Comparison of ENCODE assay signal across 11 mouse cellular contexts in the genomic region with DNA sequence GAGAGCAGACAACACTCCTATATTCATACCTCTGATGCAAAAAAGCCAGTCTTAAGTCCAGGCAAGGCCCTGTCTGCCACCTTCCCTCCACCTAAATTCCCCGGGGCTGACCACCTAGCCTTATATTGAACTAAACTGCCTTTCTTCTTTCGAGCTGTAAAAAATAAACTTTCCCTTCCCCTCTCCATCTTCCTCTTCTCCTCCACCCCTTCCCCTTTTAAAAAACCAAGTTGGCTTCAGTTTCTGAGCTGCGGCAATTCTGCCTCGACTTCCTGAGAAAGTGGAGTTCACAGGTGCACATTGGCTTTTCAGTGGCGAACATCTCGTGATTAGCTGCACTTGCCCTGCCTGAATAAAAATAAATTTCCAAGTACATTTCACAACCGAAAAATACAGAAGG. TPM values are rescaled to one million over a fixed set of nuclear protein-coding genes. Genes with fewer than 3 reads are reported as not detected.
DNase-seq lines count a peak whose midpoint lies in the region; ATAC-seq and TF ChIP-seq lines count a peak whose summit lies in the region.
"Had no signal": no experiment of that assay in that cellular context is flagged by ENCODE, and none has a peak within 500 bp of the region (broad histone marks: within the 10 kb centered on the region; RNA-seq: fewer than 3 reads in every experiment).

No protein-coding gene starts in this region.

- no peak for TF ChIP-seq CTCF in intestine, postnatal 0 days (IDR thresholded peaks at IDR 0.05; ENCODE audit: low read depth)

- peak overlapping the region; percentile 47; the same call in 1 of the 2 replicates for H3K4me2 ChIP-seq in embryonic facial prominence, embryonic 12.5 days (replicated peaks)
- H3K4me2 ChIP-seq in neural tube, embryonic 13.5 days = 0 out of 2 replicates have a peak overlapping the region, but pooled peaks have one; percentile 35
- peak overlapping the region; percentile 57; the same call in 1 of the 2 replicates for H3K4me2 ChIP-seq in limb, embryonic 14.5 days (replicated peaks; ENCODE audit: low read depth, low read length, severe bottlenecking)
- no peak overlapping the region for H3K4me2 ChIP-seq in intestine, postnatal 0 days (replicated peaks; ENCODE audit: low read depth)

- TF ChIP-seq POLR2A in limb, embryonic 14.5 days (IDR thresholded peaks at IDR 0.05; ENCODE audit: borderline replicate concordance, extremely low read depth, insufficient read depth, insufficient read length) = no peak

- H3K9me3 ChIP-seq in embryonic facial prominence, embryonic 12.5 days = no peaks in the 10 kb centered on the region
- H3K9me3 ChIP-seq in embryonic facial prominence, embryonic 10.5 days = no peaks in the 10 kb centered on the region
- H3K9me3 ChIP-seq in neural tube, embryonic 13.5 days = no peaks in the 10 kb centered on the region
- no peaks in the 10 kb centered on the region for H3K9me3 ChIP-seq in limb, embryonic 14.5 days (ENCODE audit: control insufficient read depth, low read length)
- H3K9me3 ChIP-seq in intestine, postnatal 0 days (ENCODE audit: control insufficient read depth) = no peaks in the 10 kb centered on the region

- WGBS in embryonic facial prominence, embryonic 12.5 days = 64% methylated on average over 7 of the region's 7 CpGs
- WGBS in embryonic facial prominence, embryonic 10.5 days = 71% methylated on average over 7 of the region's 7 CpGs
- WGBS in neural tube, embryonic 13.5 days = 68% methylated on average over 7 of the region's 7 CpGs
- 58% methylated on average over 7 of the region's 7 CpGs for WGBS in limb, embryonic 14.5 days
- WGBS in intestine, postnatal 0 days = 64% methylated on average over 7 of the region's 7 CpGs

- no peaks in the 10 kb centered on the region for H3K36me3 ChIP-seq in embryonic facial prominence, embryonic 12.5 days
- no peaks in the 10 kb centered on the region for H3K36me3 ChIP-seq in embryonic facial prominence, embryonic 10.5 days (replicated peaks)
- H3K36me3 ChIP-seq in neural tube, embryonic 13.5 days = no peaks in the 10 kb centered on the region
- no peaks in the 10 kb centered on the region for H3K36me3 ChIP-seq in limb, embryonic 14.5 days (ENCODE audit: control insufficient read depth, insufficient read depth, low read length)
- H3K36me3 ChIP-seq in intestine, postnatal 0 days (ENCODE audit: control insufficient read depth, insufficient read depth) = no peaks in the 10 kb centered on the region

- DNase-seq in embryonic facial prominence, embryonic 10.5 days (ENCODE audit: low spot score) = no peak
- no peak for DNase-seq in neural tube, embryonic 10.5 days (ENCODE audit: extremely low spot score, low spot score)
- DNase-seq in limb, embryonic 14.5 days (ENCODE audit: low spot score) = no peak
- DNase-seq in cerebellum, adult 8-10 months = no peak

- H3K27ac ChIP-seq in embryonic facial prominence, embryonic 12.5 days = no peak overlapping the region
- no peak overlapping the region for H3K27ac ChIP-seq in embryonic facial prominence, embryonic 10.5 days (replicated peaks)
- no peak overlapping the region for H3K27ac ChIP-seq in neural tube, embryonic 13.5 days (replicated peaks)
- no peak overlapping the region for H3K27ac ChIP-seq in limb, embryonic 14.5 days (replicated peaks; ENCODE audit: low read depth, low read length)
- no peak overlapping the region for H3K27ac ChIP-seq in intestine, postnatal 0 days (ENCODE audit: low read depth, low read length)
- H3K27ac ChIP-seq: heart, adult 2 months; hindbrain, embryonic 14.5 days; kidney, postnatal 0 days had no signal

- no peak overlapping the region for H3K4me3 ChIP-seq in embryonic facial prominence, embryonic 12.5 days
- no peak overlapping the region for H3K4me3 ChIP-seq in embryonic facial prominence, embryonic 10.5 days
- no peak overlapping the region for H3K4me3 ChIP-seq in neural tube, embryonic 13.5 days
- no peak overlapping the region for H3K4me3 ChIP-seq in limb, embryonic 14.5 days (replicated peaks; ENCODE audit: low read length)
- H3K4me3 ChIP-seq in intestine, postnatal 0 days (ENCODE audit: low read depth, low read length) = no peak overlapping the region

- no peak for ATAC-seq in embryonic facial prominence, embryonic 12.5 days (ENCODE audit: insufficient number of reproducible peaks, insufficient read depth, low FRiP score, low TSS enrichment)
- ATAC-seq in neural tube, embryonic 13.5 days (ENCODE audit: low read depth) = no peak
- ATAC-seq in limb, embryonic 14.5 days (ENCODE audit: low FRiP score, low read depth) = no peak
- ATAC-seq in erythroid progenitor cell, adult 5-6 weeks (replicated peaks; ENCODE audit: low FRiP score, poor library complexity, severe bottlenecking) = no peak
- ATAC-seq in intestine, postnatal 0 days = no peak

- H3K27me3 ChIP-seq in embryonic facial prominence, embryonic 12.5 days = no peaks in the 10 kb centered on the region
- no peaks in the 10 kb centered on the region for H3K27me3 ChIP-seq in embryonic facial prominence, embryonic 10.5 days (replicated peaks; ENCODE audit: low read depth, poor library complexity, severe bottlenecking)
- H3K27me3 ChIP-seq in neural tube, embryonic 13.5 days = no peaks in the 10 kb centered on the region
- no peaks in the 10 kb centered on the region for H3K27me3 ChIP-seq in limb, embryonic 14.5 days (ENCODE audit: control insufficient read depth, insufficient read depth, low read length)
- H3K27me3 ChIP-seq in intestine, postnatal 0 days (replicated peaks; ENCODE audit: control insufficient read depth, insufficient read depth, low read length) = no peaks in the 10 kb centered on the region

- H3K4me1 ChIP-seq in embryonic facial prominence, embryonic 12.5 days = peaks cover 3% of the 10 kb centered on the region; the same call in 1 of the 2 replicates
- H3K4me1 ChIP-seq in embryonic facial prominence, embryonic 10.5 days = peaks cover 5% of the 10 kb centered on the region
- no peaks in the 10 kb centered on the region for H3K4me1 ChIP-seq in neural tube, embryonic 13.5 days (replicated peaks)
- H3K4me1 ChIP-seq in limb, embryonic 14.5 days (ENCODE audit: control insufficient read depth, insufficient read depth, low read length) = no peaks in the 10 kb centered on the region
- no peaks in the 10 kb centered on the region for H3K4me1 ChIP-seq in intestine, postnatal 0 days (replicated peaks; ENCODE audit: control insufficient read depth, insufficient read depth, low read length)

- no peak overlapping the region for H3K9ac ChIP-seq in embryonic facial prominence, embryonic 12.5 days
- H3K9ac ChIP-seq in neural tube, embryonic 13.5 days = no peak overlapping the region
- H3K9ac ChIP-seq in limb, embryonic 14.5 days (ENCODE audit: low read depth, low read length, severe bottlenecking) = no peak overlapping the region
- H3K9ac ChIP-seq in intestine, postnatal 0 days (ENCODE audit: low read depth, low read length) = no peak overlapping the region
- H3K9ac ChIP-seq: hindbrain, embryonic 14.5 days had no signal

RNA-seq across cellular contexts. Expression of a gene that starts 20.4 kb away (rescaled TPM):
- 32.0 and 32.8 TPM in 2 replicates for polyA plus RNA-seq in embryonic facial prominence, embryonic 12.5 days (2016; fragmentation: Nextera tagmentation; extraction: Ambion mirVana)
- 30.3 and 32.8 TPM in 2 replicates for polyA plus RNA-seq in embryonic facial prominence, embryonic 10.5 days (2016; fragmentation: Nextera tagmentation; extraction: Ambion mirVana)
- polyA plus RNA-seq in neural tube, embryonic 13.5 days (2015; fragmentation: Nextera tagmentation; extraction: Ambion mirVana) = 34.5 and 38.4 TPM in 2 replicates
- polyA plus RNA-seq in limb, embryonic 14.5 days (2012; rRNA removed) = 16.6 and 17.2 TPM in 2 replicates
- 33.1 and 34.1 TPM in 2 replicates for polyA plus RNA-seq in limb, embryonic 14.5 days (2014; fragmentation: Nextera tagmentation; extraction: Ambion mirVana)
- 4.2 and 5.8 TPM in 2 replicates for total RNA-seq in erythroid progenitor cell, adult 5-6 weeks (2015; ENCODE audit: low replicate concordance)
- 4.1 and 6.0 TPM in 2 replicates for total RNA-seq in erythroid progenitor cell, adult 5-6 weeks (2017; ENCODE audit: low replicate concordance)
- polyA plus RNA-seq in intestine, postnatal 0 days (2015; fragmentation: Nextera tagmentation; extraction: Ambion mirVana) = 28.3 and 28.4 TPM in 2 replicates
